Mouse (Mus musculus) central nervous system, embryonic 18 days (tissue): ENCODE measurements around the gene Slc7a6os. TPM values are rescaled to one million over a fixed set of nuclear protein-coding genes. Genes with fewer than 3 reads are reported as not detected.

Experiments
- polyA plus RNA-seq: library from polyadenylated mRNA; depleted of rRNA; stranded (reverse); fragments of >200 nt; gene quantifications from 2 replicates; pipeline ENCODE4 v1.2.3, GENCODE M21; 2012; rRNA removed

Gene Slc7a6os
- polyA plus RNA-seq, result 35.6 and 38.6 TPM in 2 replicates

GRCm38 (mm10) chr8:106210821-106211345 lies at the start of gene Slc7a6os, which contains the start of gene Prmt7:
Slc7a6os (minus strand) TSS chr8:106210935.
Prmt7 (plus strand) TSS chr8:106210936.

GRCm38 (mm10) chr8:106168356-106169016 lies 42.2 kb downstream of the Slc7a6os start, which contains the start of gene Slc7a6:
Slc7a6 (plus strand) TSS chr8:106168857.

Other genes with a start within 250 kb of the Slc7a6os start
- 18.2 and 18.9 TPM in 2 replicates for gene Slc12a4, start 244.8 kb downstream of the Slc7a6os start, polyA plus RNA-seq
- not detected in 2 replicates for gene Dpep3, start 231.5 kb downstream of the Slc7a6os start, polyA plus RNA-seq
- 29.5 and 29.7 TPM in 2 replicates for gene Dus2, start 219.6 kb downstream of the Slc7a6os start, polyA plus RNA-seq
- gene Dpep2nb, start 205.0 kb downstream of the Slc7a6os start, polyA plus RNA-seq, result not detected in 2 replicates
- gene Ddx28, start 199.1 kb downstream of the Slc7a6os start, polyA plus RNA-seq, result 13.8 and 13.9 TPM in 2 replicates
- gene Nfatc3, start 152.1 kb downstream of the Slc7a6os start, polyA plus RNA-seq, result 7.8 and 8.4 TPM in 2 replicates
- 0.13 and 0.41 TPM in 2 replicates for gene Esrp2, start 74.0 kb downstream of the Slc7a6os start, polyA plus RNA-seq
- 16.0 and 16.2 TPM in 2 replicates for gene Pla2g15, start 60.5 kb downstream of the Slc7a6os start, polyA plus RNA-seq
- gene Slc7a6, start 42.1 kb downstream of the Slc7a6os start, polyA plus RNA-seq, result 45.3 and 46.0 TPM in 2 replicates
- gene Prmt7, start within 50 bp of the Slc7a6os start, polyA plus RNA-seq, result 42.0 and 42.3 TPM in 2 replicates
- gene Smpd3, start 127.1 kb upstream of the Slc7a6os start, polyA plus RNA-seq, result 41.4 and 48.6 TPM in 2 replicates
- gene Zfp90, start 204.4 kb upstream of the Slc7a6os start, polyA plus RNA-seq, result 38.1 and 38.2 TPM in 2 replicates